Mouse (Mus musculus) liver, embryonic 11.5 days (tissue): ENCODE data around the gene Olfr57. TPM values are rescaled to one million over a fixed set of nuclear protein-coding genes. Genes with fewer than 3 reads are reported as not detected.
A peak's percentile ranks its signal among the peaks of the same experiment; 100 is the strongest.
"Not testable (repeated sequence)": the region's sequence is repeated elsewhere in the genome, so short reads cannot be mapped to it uniquely, and the experiment has no call there.

Experiments
- ATAC-seq: fragments of 200-750 bp; cut with Nextera tagmentation; replicated peaks from 2 replicates; pipeline ENCODE4 v1.8.0; 2017; ENCODE audit warnings: moderate number of reproducible peaks, mild to moderate bottlenecking, moderate TSS enrichment, moderate library complexity; ENCODE audit not compliant: low FRiP score
- DNase-seq: peaks from one replicate; pipeline ENCODE4 v3.0.0-alpha.2; 2017; ENCODE audit warnings: low spot score
- H3K27ac ChIP-seq: fragments of 300-500 bp; sonication (generic); 2 replicates; pipeline ENCODE4 v1.5.1; 2014; ENCODE audit warnings: mild to moderate bottlenecking, low read depth, low read length, control low read depth
- H3K27me3 ChIP-seq: fragments of 300-500 bp; sonication (generic); replicated peaks from 2 replicates; pipeline ENCODE4 v1.6.1; 2014; ENCODE audit warnings: low read length, mixed read lengths; ENCODE audit not compliant: control insufficient read depth, insufficient read depth
- H3K36me3 ChIP-seq: fragments of 300-500 bp; sonication (generic); 2 replicates; pipeline ENCODE4 v1.6.1; 2014; ENCODE audit warnings: mild to moderate bottlenecking, low read length, moderate library complexity, mixed read lengths; ENCODE audit not compliant: control insufficient read depth, insufficient read depth
- H3K4me1 ChIP-seq: fragments of 300-500 bp; sonication (generic); replicated peaks from 2 replicates; pipeline ENCODE4 v1.6.1; 2014; ENCODE audit warnings: low read length, mixed read lengths; ENCODE audit not compliant: control insufficient read depth, insufficient read depth
- H3K4me2 ChIP-seq: fragments of 300-500 bp; sonication (generic); 2 replicates; pipeline ENCODE4 v1.6.1; 2014; ENCODE audit warnings: mild to moderate bottlenecking, control low read depth, moderate library complexity
- H3K4me3 ChIP-seq: fragments of 300-500 bp; sonication (generic); 2 replicates; pipeline ENCODE4 v1.5.1; 2014; ENCODE audit warnings: low read depth, low read length, control low read depth
- H3K9ac ChIP-seq: fragments of 300-500 bp; sonication (generic); 2 replicates; pipeline ENCODE4 v1.6.1; 2014; ENCODE audit warnings: low read depth, low read length, control low read depth
- H3K9me3 ChIP-seq: fragments of 300-500 bp; sonication (generic); 2 replicates; pipeline ENCODE4 v1.6.1; 2016; ENCODE audit warnings: low read length, inconsistent platforms, mixed read lengths; ENCODE audit not compliant: control insufficient read depth
- WGBS: fragments of 180-500 bp; shearing (Covaris S2); extraction: QIAGEN DNeasy Blood & Tissue Kit; methylation state at CpG from one replicate; pipeline ENCODE4 v1.1.7; 2014; 5-methylcytosine and 5-hydroxymethylcytosine counted together
- polyA plus RNA-seq: library from polyadenylated mRNA; unstranded; fragments of >200 nt; fragmentation: Nextera tagmentation; extraction: Ambion mirVana; gene quantifications from 2 replicates; pipeline ENCODE4 v1.2.1, GENCODE M21; 2014

Gene Olfr57
- polyA plus RNA-seq = not detected in 2 replicates

DNA sequence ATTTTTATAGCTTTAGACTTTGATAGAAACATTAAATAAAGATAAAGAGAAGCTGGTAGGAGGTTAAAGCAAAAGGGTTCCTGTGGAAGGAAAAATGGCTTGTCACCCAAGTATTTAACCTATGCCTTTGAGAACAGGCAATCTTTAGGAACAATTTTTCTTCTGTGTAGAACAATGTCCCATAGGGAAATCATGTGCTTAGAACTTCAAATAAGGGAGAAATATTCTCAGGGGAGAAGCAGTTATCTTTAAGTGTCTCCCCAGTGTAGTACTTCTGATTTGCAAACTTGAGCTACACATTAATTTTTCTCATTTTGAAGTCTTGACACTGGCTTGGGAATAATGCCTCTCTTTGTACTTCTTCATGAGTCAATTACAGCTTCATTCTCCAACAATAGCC, at the start of gene Olfr57:
Gene Olfr57 (plus strand): TSS at position 301 of the 400 bp plus-strand sequence.
- no peak for DNase-seq
- ATAC-seq = no peak
- H3K4me1 ChIP-seq = no peaks in the 10 kb centered on the region
- no peak within 1 kb of the TSS for H3K4me3 ChIP-seq
- no peak within 1 kb of the TSS for H3K27ac ChIP-seq
- no peaks in the 10 kb centered on the region for H3K9me3 ChIP-seq
- H3K27me3 ChIP-seq = no peaks in the 10 kb centered on the region
- H3K36me3 ChIP-seq = no peaks in the 10 kb centered on the region
- H3K9ac ChIP-seq = no peak within 1 kb of the TSS
- no peak within 1 kb of the TSS for H3K4me2 ChIP-seq

- H3K4me2 ChIP-seq = no peak within 1 kb of the TSS
- H3K27me3 ChIP-seq = no peaks in the 10 kb centered on the region
- H3K9ac ChIP-seq = no peak within 1 kb of the TSS
- no peak for ATAC-seq
- DNase-seq = no peak
- H3K4me3 ChIP-seq = no peak within 1 kb of the TSS
- H3K27ac ChIP-seq = no peak within 1 kb of the TSS
- no peaks in the 10 kb centered on the region for H3K36me3 ChIP-seq
- no peaks in the 10 kb centered on the region for H3K4me1 ChIP-seq
- H3K9me3 ChIP-seq = no peaks in the 10 kb centered on the region
These were observed 47.8 kb upstream of the Olfr57 start, which contains the start of gene Olfr1352 for GRCm38 (mm10) chr10:78980750-78981149. TSS of gene Olfr1352 (plus strand) at chr10:78981050.

DNA sequence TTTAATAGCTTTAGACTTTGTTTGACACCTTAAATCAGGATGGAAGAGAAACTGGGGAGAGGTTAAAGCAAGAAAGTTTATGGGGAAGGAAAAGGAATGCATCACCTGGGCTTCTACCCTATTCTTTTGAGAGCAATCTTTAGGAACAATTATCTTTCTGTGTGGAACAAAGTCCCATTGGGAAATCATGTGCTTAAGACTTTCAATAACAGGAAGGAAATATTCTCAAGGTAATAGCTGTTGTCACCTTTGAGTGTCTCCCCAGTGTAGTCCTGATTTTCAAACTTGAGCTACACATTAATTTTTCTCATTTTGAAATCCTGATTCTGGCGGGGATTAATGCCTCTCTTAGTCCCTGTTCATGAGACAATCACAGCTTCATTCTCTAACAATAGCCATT, 16.4 kb upstream of the Olfr57 start, which contains the start of gene Olfr1351:
Gene Olfr1351 (plus strand): TSS at position 301 of the 400 bp plus-strand sequence.
- Histone ChIP-seq H3K36me3 (no peaks in the 10 kb centered on the region), H3K4me2 (no peak within 1 kb of the TSS), H3K27ac (no peak within 1 kb of the TSS), H3K4me1 (no peaks in the 10 kb centered on the region), H3K9me3 (no peaks in the 10 kb centered on the region), H3K4me3 (no peak within 1 kb of the TSS), H3K9ac (no peak within 1 kb of the TSS), H3K27me3 (no peaks in the 10 kb centered on the region)
- DNase-seq = no peak
- WGBS = 59% methylated on average over 1 of the region's 1 CpGs
- no peak for ATAC-seq

DNA sequence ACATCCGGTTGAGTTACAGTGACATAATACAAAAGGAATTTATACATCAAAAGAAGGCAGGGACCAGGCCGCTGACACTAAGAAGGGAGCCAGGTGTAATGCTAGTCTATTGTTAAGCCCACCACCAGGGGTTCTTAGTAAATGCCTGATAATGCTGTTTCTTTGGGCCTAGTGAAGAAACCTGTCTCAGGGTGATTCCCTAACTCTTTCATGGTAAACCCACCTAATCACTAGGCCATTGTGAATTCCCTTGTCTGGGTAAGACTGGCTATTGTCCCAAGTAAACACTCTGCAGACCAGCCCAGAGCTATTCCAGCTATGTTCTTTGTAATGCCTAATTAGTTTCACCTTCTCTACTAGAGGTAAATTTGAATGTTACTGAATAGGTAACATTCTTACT, 13.9 kb downstream of the Olfr57 start:
- not testable (repeated sequence) for ATAC-seq, H3K27ac ChIP-seq, H3K36me3 ChIP-seq, H3K4me1 ChIP-seq, H3K27me3 ChIP-seq, DNase-seq, H3K4me3 ChIP-seq, H3K4me2 ChIP-seq, H3K9me3 ChIP-seq, H3K9ac ChIP-seq
- WGBS = 85% methylated on average over 2 of the region's 2 CpGs

DNA sequence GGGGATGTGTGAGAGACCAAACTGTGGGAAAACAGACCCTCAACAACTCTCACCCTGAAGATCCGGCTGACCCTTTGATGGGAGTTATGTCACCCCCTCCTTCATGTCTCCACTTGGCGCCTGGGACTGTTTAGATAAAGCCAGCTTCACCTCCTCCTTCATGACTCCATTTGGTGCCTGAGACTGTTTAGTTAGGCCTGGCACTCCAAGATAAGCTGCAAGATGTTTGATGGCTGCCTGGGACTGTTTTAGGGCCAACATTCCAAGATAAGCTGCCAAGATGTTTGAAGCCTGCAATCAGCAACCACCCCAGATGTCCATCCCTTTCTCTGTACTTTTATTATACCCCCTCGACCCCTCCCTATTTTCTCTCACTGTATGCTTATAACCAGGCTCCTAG, 28.8 kb downstream of the Olfr57 start:
- not testable (repeated sequence) for DNase-seq, H3K4me1 ChIP-seq, H3K4me2 ChIP-seq, H3K9ac ChIP-seq, H3K4me3 ChIP-seq, H3K27ac ChIP-seq, H3K27me3 ChIP-seq, H3K9me3 ChIP-seq, H3K36me3 ChIP-seq
- WGBS = 53% methylated on average over 3 of the region's 3 CpGs
- ATAC-seq = peak; percentile 58

Other genes starting within 250 kb of the Olfr57 start
- gene Slc1a6, start 248.2 kb upstream of the Olfr57 start, polyA plus RNA-seq = 0.45 and 0.73 TPM in 2 replicates
- gene Olfr1356, start 176.6 kb upstream of the Olfr57 start, polyA plus RNA-seq = not detected in 2 replicates
- not detected in 2 replicates for gene Olfr1355, start 153.2 kb upstream of the Olfr57 start, polyA plus RNA-seq
- not detected in 2 replicates for gene Olfr1354, start 115.6 kb upstream of the Olfr57 start, polyA plus RNA-seq
- not detected in 2 replicates for gene Olfr8, start 78.1 kb upstream of the Olfr57 start, polyA plus RNA-seq
- gene Olfr1353, start 65.4 kb upstream of the Olfr57 start, polyA plus RNA-seq = not detected in 2 replicates
- gene Olfr1352, start 47.7 kb upstream of the Olfr57 start, polyA plus RNA-seq = not detected in 2 replicates
- not detected in 2 replicates for gene Olfr1351, start 16.3 kb upstream of the Olfr57 start, polyA plus RNA-seq
- 14.1 TPM in 2 replicates for gene 2610008E11Rik, start 68.9 kb downstream of the Olfr57 start, polyA plus RNA-seq
- not detected in 2 replicates for gene Vmn2r80, start 120.0 kb downstream of the Olfr57 start, polyA plus RNA-seq
- not detected in 2 replicates for gene Vmn2r81, start 219.0 kb downstream of the Olfr57 start, polyA plus RNA-seq